Mouse (Mus musculus) retina, postnatal 1 day (tissue): Measurements from ENCODE around the gene Frmd8.
"Not testable (repeated sequence)": the region's sequence is repeated elsewhere in the genome, so short reads cannot be mapped to it uniquely, and the experiment has no call there.

Experiments
- DNase-seq: peaks from one replicate; pipeline ENCODE4 v3.0.0-alpha.2; 2012

Gene Frmd8

DNA sequence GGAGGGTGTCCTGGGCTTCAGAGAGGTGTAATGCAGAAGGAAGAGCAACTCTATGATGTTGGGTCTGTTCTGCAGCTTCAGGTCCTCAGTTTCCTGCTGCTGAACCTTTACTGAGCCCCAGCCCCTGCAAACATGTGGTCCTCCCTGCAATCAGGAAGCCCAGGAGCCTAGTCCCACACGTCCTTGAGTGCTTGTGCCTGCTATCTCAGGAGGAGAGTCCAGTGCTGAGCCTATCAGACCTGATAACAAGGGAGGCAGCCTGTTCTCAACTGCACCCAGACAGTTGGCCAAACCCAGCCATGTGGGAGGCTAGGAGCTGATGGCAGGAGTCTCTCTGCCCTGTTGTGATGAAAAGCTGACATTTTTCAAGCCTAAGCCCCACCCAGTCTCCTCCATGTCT, 8.9 kb upstream of the Frmd8 start:
- no peak for DNase-seq

DNA sequence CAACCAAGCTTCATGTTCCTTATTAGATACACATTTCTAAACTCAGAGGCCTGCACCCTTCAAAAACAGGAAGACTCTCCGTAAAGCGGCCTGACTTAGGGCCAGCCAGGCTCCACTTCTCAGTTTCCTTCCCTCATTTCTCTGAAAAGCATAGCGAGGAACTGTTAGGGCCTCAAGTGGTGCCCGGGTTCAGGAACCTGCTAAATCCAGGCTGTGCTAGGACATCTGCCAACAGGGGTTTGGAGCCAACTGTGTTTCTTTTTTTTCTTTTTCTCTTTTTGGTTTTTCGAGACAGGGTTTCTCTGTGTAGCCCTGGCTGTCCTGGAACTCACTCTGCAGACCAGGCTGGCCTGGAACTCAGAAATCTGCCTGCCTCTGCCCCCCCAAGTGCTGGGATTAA, 7.0 kb upstream of the Frmd8 start:
- DNase-seq: not testable (repeated sequence)

DNA sequence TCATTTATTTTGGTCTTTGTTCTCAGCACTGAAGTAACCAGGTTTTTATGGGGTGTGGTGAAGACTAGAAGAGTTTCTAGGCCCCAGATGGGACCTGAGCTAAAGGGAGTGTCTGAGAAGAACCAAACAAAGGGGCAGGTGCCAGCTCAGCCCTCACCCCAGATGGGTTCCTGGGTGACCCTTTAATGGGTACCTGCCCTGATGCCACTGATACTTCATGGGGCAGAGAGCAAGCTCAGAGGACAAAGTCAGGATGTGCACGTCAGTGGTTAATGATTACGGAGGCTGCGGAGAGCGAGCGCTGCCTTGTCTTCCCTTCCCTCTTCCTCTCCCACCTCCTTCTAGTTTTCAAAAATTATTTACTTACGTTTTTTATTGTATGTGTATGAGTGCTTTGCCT, 6.1 kb upstream of the Frmd8 start:
- DNase-seq: no peak

DNA sequence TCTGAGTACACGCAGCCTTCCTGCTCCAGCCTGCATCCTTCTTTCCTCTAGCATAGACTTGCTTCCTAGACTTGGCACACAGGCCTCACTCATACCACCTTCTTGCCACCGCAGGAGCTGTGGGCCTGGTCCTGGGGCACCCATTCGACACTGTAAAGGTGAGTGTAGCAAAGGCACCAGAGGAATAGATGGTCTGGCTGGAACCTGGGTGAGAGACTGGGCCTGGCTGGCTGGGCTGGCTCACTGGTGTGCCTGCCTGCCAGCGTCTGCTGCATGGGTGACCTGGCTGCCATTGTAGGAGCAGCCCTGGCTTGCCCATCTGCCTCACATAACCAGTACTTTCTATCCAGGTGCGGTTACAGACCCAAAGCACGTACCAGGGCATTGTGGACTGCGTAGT, 4.7 kb upstream of the Frmd8 start:
- no peak for DNase-seq

DNA sequence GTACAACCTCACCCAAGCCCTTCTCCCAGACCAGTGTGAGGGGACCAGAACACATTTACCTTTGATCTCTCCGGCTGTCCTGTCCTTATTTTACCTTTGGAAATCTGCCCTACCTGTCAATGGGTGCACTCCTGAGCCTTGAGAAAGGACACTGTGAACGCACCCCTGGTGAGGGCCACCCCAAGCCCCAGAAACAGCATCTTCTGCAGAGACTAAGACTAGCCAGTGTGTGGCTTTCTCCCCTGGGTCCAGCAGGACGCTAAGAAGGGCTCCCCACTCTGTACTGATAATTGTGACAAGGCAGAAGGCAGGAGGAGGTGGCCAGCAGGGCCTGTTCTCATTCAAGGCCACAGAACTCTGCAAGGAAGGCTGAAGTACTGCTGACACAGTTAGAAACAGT, 3.8 kb upstream of the Frmd8 start:
- no peak for DNase-seq

DNA sequence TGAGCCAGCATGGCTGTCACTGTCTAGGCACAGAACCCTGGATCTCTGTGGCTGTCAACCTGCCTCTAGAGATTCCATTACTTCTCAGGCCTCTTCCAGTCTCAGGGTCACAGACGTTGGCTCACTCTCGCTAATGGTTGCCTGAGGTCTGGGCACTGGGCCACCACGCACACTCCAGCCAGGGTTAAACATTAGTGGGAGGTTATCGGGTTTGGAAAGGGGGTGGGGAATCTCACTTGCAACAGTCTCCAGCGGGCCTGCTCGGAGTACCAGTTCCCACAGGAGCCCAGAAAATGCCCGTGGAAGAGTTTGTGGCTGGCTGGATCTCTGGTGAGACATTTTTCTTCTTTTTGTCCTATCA, 3.3 kb upstream of the Frmd8 start:
- DNase-seq: no peak

DNA sequence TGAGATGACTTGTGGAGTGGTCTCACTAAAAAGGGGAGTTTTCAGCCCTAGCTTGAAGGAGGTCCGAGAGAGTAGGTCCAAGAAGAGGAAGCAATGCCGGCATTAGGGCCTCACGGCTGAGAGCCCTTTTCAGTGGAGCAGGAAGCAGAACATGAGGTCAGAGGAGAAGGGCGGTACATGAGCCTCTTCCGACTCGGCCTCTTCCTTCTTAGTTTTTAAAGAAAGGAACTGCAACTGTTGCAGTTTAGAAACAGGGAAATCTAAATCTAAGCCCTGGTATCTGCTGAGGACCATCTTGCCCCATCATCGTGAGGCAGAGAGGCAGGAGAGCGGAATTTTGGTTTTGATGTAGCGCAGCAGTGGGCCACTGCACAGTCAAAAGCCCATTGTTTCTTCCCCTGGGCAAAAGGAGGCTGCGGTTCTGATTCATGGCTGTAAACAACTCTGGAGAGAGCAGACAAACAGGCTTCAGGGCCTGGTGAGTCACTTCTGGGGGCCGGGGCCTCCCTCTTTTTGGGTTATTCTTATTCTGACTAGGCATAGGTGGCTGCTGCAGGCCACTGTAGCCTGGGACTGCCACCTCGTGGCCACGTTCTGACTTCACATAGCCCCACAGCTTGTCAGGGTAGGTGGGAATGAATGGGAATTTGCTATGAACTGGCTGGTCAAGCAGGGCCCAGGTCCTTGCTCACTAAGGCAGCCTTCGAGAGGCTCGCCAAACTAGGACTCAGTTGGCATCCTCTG, 2.7 kb upstream of the Frmd8 start, which contains the start of gene Slc25a45:
Gene Slc25a45, plus strand, starts transcription at position 191 of the 744 bp plus-strand sequence.
- peak; percentile 71 for DNase-seq

DNA sequence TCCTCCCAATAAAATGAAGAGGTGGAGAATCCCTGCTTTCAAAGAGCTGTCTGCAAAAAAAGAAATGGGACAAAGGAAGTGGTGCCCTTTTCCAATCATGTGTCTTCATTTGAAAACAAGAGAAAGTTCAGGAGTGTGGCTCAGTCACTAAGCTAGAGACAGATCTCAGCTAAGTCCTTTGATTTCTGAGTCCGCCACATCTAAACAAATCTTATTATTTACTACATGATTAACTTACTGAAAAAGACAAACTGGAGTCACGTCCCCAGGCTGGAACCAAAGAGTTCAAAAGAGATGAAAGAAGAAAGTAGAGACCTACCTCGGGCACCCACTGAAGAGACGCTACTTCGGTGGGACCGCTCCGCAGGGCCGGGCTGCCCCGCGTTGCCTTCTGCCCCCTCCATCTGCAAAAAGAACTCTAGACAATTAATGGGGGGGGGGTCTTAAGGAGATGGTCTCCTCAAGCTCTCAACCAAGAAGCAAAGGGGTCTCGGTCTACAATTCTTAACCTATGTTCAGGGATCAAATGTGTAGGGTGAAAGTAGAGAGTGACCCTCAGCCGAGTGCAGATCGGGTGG, 594 bp downstream of the Frmd8 start:
- no peak for DNase-seq

DNA sequence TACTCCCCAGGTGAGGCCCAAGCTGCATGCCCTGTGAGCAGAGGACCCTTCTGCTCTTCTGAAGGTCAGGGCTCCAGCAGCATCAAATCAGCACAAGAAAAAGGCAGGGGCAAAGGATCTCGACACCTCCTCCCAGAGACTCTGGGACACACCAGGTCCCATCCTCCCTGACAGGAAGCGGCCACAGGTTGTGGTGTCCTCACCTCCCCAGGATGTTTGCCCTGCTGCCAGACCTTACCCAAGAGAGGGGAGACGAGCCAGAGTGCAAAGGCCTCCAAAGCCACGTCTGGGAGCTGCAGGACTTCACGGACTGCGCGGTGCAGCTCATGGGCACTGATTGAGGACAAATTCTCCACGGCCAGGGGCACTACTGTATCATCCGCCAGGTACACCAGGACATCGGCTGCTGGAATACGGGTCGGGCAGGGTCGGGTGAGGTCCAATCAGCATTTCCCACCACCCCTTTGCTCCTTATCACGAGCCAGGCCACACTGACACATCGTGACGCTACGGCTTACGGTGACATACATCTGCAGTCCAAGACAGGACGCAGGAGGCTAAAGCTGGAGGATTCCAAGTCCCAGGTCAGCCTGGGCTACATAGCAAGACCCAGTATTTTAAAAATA, 2.0 kb downstream of the Frmd8 start:
- DNase-seq: no peak

DNA sequence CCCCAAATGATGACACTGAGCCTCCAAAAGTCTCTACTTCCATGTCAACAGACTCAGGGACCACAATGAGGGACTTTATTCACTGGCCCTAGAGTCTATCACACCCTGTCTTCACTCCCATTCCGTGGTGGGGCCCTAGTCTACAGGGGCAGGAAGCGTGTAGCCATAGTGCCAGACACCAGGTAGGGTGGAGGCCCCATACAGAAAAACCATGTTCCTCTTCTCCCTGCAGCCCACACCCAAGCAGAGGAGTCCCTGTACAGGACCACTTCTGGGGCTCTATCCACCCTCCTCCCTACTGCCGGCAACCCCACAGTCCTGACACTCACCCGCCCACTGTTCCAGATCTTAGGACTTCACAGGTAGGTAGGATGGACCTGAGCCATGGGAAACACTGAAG, 2.5 kb downstream of the Frmd8 start:
- no peak for DNase-seq

DNA sequence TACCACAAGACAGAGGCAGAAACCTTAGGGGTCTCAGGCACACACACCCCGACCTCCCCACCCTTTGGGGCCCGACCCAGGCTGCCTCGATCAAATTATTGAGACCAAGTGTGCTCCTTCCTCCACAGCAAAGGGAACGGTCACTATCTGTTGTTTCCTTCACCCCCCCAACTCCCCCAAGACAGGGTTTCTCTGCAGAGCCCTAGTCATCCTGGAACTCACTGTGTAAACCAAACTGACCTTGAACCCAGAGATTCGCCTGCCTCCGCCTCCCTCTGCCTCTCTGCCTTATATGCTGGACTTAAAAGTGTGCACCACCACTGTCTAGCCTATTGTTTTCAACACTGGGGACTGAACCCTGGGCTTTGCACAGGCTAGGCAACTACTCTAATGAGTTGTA, 3.4 kb downstream of the Frmd8 start:
- DNase-seq: no peak

DNA sequence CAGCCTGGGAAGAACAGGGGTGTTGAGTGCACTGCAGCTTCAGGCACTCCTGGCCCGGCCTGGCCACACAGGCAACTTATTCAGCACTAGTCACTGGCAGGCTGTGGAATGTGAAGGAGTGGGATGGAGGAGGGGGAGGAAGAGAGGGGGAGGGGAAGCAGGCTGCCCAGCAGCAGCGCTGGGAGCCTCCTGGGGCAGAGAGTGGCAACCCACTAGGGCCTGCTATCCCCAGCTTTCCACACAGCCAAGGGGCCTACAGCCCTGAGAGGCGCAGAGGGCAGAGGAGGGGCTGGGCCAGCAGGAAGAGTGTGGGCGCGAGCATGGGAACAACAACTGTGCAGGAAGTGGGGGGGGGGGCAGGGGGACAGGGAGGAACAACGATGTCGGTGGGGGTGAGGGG, 3.8 kb downstream of the Frmd8 start:
- peak; percentile 73 for DNase-seq

DNA sequence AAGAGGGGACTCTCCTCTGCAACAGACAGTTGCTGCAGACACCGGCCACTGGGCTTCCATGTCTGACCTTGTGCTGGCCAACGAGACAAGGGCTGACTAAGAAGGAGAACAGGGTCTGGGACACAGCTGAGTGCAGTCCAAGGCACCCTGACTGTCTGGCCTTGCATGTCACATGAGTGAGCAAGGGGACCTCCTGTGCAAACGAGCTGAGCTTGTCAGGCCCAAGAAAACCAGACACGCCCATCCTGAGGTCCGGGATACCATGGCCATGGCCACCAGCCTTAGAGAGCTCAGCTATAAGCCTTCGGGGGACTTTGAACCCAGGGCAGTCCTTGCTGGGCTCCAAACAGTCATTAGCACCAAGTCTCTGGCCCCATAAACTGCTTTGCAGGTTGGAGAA, 7.0 kb downstream of the Frmd8 start:
- DNase-seq: no peak

DNA sequence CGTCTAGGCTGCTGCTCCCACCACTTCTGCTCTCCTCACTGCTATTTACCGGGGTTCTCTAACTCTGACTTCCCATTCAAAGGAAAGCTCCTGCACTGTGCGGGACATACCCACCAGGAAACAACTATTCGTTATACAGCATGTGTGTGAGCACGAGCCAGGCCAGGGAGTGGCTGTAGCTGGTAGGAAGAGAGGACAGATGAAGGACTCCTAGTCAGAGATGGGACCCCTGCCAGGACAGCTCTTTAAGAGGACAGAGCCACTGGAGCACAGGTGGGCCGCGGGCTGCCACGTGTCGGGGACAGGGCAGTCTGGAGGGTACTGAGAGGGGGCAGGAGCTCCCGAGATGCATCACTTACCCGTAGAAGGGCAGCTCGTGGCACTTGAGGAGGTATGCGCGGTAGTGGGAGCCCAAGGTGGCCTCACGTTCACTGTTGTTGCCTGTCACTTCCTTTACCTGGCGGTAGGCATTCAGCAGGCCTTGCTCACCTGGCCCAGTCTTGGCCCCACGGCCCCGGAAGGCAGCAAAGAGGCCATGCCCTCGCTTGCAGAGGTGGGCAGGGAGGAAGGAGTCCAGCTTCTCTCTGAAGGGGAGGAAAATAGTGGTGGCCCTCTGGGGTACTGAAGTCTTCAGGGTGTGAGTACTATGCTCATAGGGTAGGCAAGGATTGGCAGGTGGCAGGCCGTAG, 10.2 kb downstream of the Frmd8 start:
- no peak for DNase-seq

DNA sequence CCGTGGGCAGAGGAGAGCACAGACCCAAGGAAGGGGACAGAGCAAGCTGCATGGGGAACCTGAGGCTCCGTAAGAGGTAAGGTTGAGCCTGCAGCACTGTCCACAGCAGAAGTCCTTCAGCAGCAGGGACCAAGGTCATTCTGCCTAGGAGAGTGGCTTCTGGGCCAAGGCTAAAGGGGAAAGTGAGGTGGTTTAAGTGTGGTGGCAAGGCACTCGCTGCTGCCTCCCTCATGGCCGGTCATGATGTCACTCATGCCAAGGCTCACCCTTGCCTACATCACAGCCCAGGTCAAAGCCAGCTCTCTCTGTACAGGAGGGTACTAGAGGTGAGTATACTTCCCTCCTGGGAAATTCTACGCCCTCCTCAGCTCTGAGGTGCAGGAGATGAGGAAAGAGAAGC, 11.3 kb downstream of the Frmd8 start:
- no peak for DNase-seq

DNA sequence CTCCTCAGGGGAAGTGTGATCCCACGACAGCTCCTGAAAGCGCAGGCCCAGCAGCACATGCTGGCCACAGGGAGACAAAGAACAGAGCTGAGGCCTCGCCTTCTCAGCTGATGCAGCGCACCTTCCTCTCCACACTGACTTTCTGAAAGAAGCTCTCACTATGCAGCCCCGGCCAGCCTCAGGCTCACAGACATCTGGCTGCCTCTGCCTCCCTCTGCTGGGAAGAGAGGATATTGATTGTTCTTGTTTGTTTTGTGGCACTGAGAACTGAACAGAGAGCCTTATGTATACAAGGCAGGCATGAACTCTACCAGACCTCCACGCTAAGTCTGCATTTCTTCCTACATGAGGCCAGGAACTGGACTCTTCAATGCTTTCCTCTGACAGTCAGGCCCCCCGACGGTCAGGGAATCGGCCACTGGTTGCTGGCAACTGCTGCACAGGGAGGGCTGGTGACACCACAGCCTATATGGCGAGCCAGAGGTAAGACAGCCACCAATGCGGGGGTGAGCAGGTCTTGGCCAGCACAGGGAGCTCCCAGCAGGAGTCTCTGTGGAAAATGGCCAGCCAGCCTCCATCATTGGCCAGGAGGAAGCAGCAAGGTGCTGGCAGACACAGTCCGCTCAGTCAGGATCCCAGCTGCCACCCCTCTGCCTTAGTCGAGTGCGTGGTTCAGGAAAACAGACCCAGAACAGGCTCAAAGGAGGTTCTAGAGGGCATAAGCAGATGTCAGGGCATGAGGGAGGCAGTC, 12.6 kb downstream of the Frmd8 start:
- no peak for DNase-seq

DNA sequence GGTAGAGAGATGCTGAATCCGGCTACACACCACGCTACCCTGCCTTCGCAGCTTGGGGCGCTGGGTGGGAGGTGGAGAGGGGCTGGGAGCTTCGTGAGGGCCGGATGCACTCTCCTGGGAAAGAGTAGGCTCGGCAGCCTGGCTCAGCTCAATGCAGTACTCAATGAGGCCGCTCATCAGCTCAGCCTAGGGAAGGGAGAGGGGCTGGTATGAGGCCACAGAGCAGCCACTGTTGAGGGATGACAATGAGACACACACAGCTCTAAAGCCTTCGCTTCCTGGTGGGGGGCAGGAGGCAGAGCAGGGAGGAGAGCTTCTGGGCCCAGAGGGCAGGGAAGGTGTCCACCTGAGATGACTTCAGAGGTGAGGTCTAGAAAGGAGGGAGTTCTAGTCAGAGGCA, 18.5 kb downstream of the Frmd8 start:
- no peak for DNase-seq

DNA sequence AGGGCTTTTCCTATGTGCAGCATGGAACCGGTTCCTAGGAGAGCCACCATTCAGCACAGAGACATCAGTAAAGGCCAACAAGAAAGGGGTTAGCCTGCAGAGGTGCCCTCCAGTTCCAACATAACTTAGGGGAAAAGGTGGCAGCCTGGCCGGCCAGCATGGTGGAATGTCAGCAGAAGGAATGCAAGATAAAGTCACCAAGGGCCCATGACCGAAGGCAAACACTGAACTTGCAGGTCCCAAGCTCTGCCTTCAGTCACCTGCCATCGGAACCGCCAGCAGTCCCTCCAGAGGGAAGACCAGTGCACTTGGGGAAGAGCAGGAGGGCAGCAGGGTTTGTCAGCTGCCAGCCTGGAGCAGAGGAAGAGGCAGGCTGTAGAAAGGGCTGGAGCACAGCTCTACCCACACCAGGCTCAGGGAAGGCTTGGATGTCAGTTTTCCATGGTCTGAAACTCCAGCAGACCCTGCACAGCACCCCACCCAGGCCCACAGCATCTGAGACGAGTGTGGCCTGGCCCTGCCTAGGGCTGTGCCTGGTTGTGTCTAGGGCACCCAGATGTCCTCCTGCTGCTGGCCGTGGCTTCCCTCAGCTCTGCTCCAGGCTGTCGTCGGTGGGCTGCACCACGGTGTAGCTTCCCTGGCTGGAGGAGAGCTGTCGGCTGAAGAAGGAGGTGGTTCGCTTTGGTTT, 22.9 kb downstream of the Frmd8 start:
- no peak for DNase-seq

DNA sequence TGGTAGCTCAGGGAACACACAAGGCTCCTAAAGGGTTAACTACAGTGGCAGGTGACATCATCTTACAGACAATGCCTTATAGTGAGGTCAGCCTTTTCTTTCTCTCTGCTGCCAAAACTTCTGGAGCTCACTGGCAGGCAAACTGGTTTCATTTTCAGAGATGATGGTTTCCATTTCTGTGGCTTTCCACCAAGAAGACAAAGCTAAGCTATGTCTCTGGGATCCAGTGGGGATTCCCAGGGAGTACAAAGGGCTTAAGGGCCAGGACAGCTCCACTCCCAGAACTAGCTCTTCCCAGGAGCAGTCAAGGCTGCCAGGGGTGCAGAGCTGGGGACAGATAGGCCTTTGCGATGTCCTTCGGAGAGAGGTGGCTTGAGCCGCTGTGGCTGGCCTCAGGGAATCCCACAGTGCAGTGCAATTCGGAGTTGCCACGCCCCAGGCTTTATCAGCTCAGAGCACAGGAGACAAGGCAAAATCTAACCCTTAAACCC, 23.5 kb downstream of the Frmd8 start:
- DNase-seq: no peak

DNA sequence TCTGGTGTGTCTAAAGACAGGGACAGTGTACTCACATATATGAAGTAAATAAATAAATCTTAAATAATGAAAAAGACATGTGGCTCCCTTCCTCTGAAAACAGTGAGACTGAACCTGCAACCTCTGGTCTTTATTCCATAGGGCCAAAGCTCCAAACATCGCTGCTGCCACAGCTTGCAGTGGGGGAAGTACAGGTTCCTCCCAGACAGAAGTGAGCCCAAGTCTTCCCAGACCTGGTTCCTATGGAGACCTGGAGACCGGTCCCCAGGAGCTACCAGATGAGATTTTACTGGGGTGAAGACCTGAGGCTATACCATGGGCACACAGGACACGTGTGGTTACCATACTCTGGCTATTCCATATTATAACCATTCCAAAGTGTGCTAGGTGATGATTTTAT, 24.2 kb downstream of the Frmd8 start:
- DNase-seq: no peak

DNA sequence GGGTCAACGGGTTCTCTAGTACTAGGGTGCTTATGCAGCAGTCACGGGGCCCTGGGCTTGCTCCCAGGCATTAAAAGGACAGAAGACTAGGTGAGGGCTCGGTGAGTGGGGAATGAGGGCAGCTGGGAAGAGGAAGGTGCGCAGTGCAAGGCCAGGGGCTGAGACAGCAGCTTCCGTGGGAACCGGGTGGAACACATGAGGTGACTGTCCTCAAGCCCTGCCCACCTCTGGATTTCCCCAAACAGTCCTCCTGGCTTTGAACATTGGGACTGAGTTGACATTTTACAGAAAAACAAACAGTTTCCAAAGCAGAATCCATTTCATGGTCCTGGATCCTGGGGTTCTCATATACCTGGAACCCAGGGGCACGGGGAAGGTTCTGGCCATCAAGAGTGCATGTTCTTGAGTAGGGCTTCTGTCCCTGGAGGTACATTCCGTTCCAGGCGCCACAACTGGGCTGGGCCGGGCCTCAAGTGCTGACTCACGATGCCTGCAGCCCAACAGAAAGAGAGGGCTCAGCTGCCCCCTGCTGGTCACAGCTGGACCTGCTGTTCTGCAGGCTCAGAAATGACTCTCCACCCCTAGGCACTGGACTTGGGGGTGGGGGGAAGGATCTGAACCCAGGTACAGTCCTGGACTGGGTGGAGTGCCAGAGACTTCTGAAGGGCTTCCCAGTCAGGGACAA, 25.1 kb downstream of the Frmd8 start:
- peak; percentile 90 for DNase-seq
